Mouse (Mus musculus): Measurements from ENCODE around the gene Pnliprp1. TPM values are rescaled to one million over a fixed set of nuclear protein-coding genes. Genes with fewer than 3 reads are reported as not detected.

Gene Pnliprp1
- total and polyA plus RNA-seq, 3 experiments: 0.68 TPM; not detected in 2

GRCm38 (mm10) chr19:58741036-58741435 is 12.3 kb downstream of the Pnliprp1 start:
- Histone ChIP-seq H3K4me1 (ENCODE audit: control insufficient read depth, insufficient read depth, low read length) (no peaks in the 10 kb centered on the region), H3K4me3 (no peak overlapping the region), H3K27me3 (ENCODE audit: control insufficient read depth, insufficient read depth, low read length) (no peaks in the 10 kb centered on the region), H3K27ac (no peak overlapping the region), H3K9ac (ENCODE audit: low read depth, low read length) (no peak overlapping the region), H3K36me3 (ENCODE audit: control insufficient read depth, insufficient read depth, low read length) (no peaks in the 10 kb centered on the region), H3K79me2 (replicated peaks; ENCODE audit: control insufficient read depth, insufficient read depth, low read length) (no peaks in the 10 kb centered on the region)
- 80% methylated on average over 6 of the region's 6 CpGs for WGBS
- no peak for DNase-seq
- TF ChIP-seq POLR2A (IDR thresholded peaks at IDR 0.05; ENCODE audit: insufficient read depth, low read depth, low read length) (no peak), CTCF (IDR thresholded peaks at IDR 0.05) (no peak), EP300 (IDR thresholded peaks at IDR 0.05; ENCODE audit: insufficient read depth, low read depth, low read length) (no peak)
- intact Hi-C loops (cut with DNase I): no loop called here

- Histone ChIP-seq H3K27ac (no peak overlapping the region), H3K4me1 (ENCODE audit: control insufficient read depth, insufficient read depth, low read length) (no peaks in the 10 kb centered on the region), H3K4me3 (no peak overlapping the region), H3K9ac (ENCODE audit: low read depth, low read length) (no peak overlapping the region), H3K27me3 (ENCODE audit: control insufficient read depth, insufficient read depth, low read length) (no peaks in the 10 kb centered on the region), H3K36me3 (ENCODE audit: control insufficient read depth, insufficient read depth, low read length) (no peaks in the 10 kb centered on the region), H3K79me2 (replicated peaks; ENCODE audit: control insufficient read depth, insufficient read depth, low read length) (no peaks in the 10 kb centered on the region)
- TF ChIP-seq POLR2A (IDR thresholded peaks at IDR 0.05; ENCODE audit: insufficient read depth, low read depth, low read length) (no peak), CTCF (IDR thresholded peaks at IDR 0.05) (no peak), EP300 (IDR thresholded peaks at IDR 0.05; ENCODE audit: insufficient read depth, low read depth, low read length) (no peak)
- no peak for DNase-seq
- 84% methylated on average over 4 of the region's 4 CpGs for WGBS
- intact Hi-C loops (cut with DNase I): no loop called here
Observed at GRCm38 (mm10) chr19:58742711-58743110, 14.0 kb downstream of the Pnliprp1 start.

GRCm38 (mm10) chr19:58743736-58744135 is 15.0 kb downstream of the Pnliprp1 start:
- WGBS: 53% methylated on average over 4 of the region's 4 CpGs
- H3K4me1 ChIP-seq (ENCODE audit: control insufficient read depth, insufficient read depth, low read length): no peaks in the 10 kb centered on the region
- no peak overlapping the region for H3K4me3 ChIP-seq
- no peak for DNase-seq
- no peak overlapping the region for H3K9ac ChIP-seq (ENCODE audit: low read depth, low read length)
- H3K79me2 ChIP-seq (replicated peaks; ENCODE audit: control insufficient read depth, insufficient read depth, low read length): no peaks in the 10 kb centered on the region
- H3K36me3 ChIP-seq (ENCODE audit: control insufficient read depth, insufficient read depth, low read length): no peaks in the 10 kb centered on the region
- intact Hi-C loops (cut with DNase I): no loop called here
- no peak overlapping the region for H3K27ac ChIP-seq
- no peak for TF ChIP-seq EP300 (IDR thresholded peaks at IDR 0.05; ENCODE audit: insufficient read depth, low read depth, low read length)
- no peak for TF ChIP-seq CTCF (IDR thresholded peaks at IDR 0.05)
- TF ChIP-seq POLR2A (IDR thresholded peaks at IDR 0.05; ENCODE audit: insufficient read depth, low read depth, low read length): no peak
- H3K27me3 ChIP-seq (ENCODE audit: control insufficient read depth, insufficient read depth, low read length): no peaks in the 10 kb centered on the region

GRCm38 (mm10) chr19:58747498-58748000 is 18.9 kb downstream of the Pnliprp1 start:
- no peak overlapping the region for H3K4me3 ChIP-seq
- no peaks in the 10 kb centered on the region for H3K36me3 ChIP-seq (ENCODE audit: control insufficient read depth, insufficient read depth, low read length)
- no peaks in the 10 kb centered on the region for H3K27me3 ChIP-seq (ENCODE audit: control insufficient read depth, insufficient read depth, low read length)
- H3K4me1 ChIP-seq (ENCODE audit: control insufficient read depth, insufficient read depth, low read length): no peaks in the 10 kb centered on the region
- TF ChIP-seq POLR2A (IDR thresholded peaks at IDR 0.05; ENCODE audit: insufficient read depth, low read depth, low read length) (no peak), CTCF (IDR thresholded peaks at IDR 0.05) (no peak), EP300 (IDR thresholded peaks at IDR 0.05; ENCODE audit: insufficient read depth, low read depth, low read length) (no peak)
- intact Hi-C loops (cut with DNase I): no loop called here
- DNase-seq: no peak
- no peak overlapping the region for H3K27ac ChIP-seq
- no peak overlapping the region for H3K9ac ChIP-seq (ENCODE audit: low read depth, low read length)
- H3K79me2 ChIP-seq (replicated peaks; ENCODE audit: control insufficient read depth, insufficient read depth, low read length): no peaks in the 10 kb centered on the region
- 78% methylated on average over 9 of the region's 9 CpGs for WGBS

- Histone ChIP-seq H3K4me3 (no peak overlapping the region), H3K4me1 (ENCODE audit: control insufficient read depth, insufficient read depth, low read length) (no peaks in the 10 kb centered on the region), H3K79me2 (replicated peaks; ENCODE audit: control insufficient read depth, insufficient read depth, low read length) (no peaks in the 10 kb centered on the region), H3K36me3 (ENCODE audit: control insufficient read depth, insufficient read depth, low read length) (no peaks in the 10 kb centered on the region), H3K27ac (no peak overlapping the region), H3K27me3 (ENCODE audit: control insufficient read depth, insufficient read depth, low read length) (no peaks in the 10 kb centered on the region), H3K9ac (ENCODE audit: low read depth, low read length) (no peak overlapping the region)
- no peak for TF ChIP-seq EP300 (IDR thresholded peaks at IDR 0.05; ENCODE audit: insufficient read depth, low read depth, low read length)
- WGBS: 67% methylated on average over 2 of the region's 2 CpGs
- DNase-seq: no peak
- intact Hi-C loops (cut with DNase I): no loop called here
Observed at GRCm38 (mm10) chr19:58750822-58751221, 22.1 kb downstream of the Pnliprp1 start.

- no peaks in the 10 kb centered on the region for H3K4me1 ChIP-seq (ENCODE audit: control insufficient read depth, insufficient read depth, low read length)
- no peak overlapping the region for H3K9ac ChIP-seq (ENCODE audit: low read depth, low read length)
- DNase-seq: no peak
- H3K4me3 ChIP-seq: no peak overlapping the region
- H3K27ac ChIP-seq: no peak overlapping the region
- H3K27me3 ChIP-seq (ENCODE audit: control insufficient read depth, insufficient read depth, low read length): no peaks in the 10 kb centered on the region
- H3K79me2 ChIP-seq (replicated peaks; ENCODE audit: control insufficient read depth, insufficient read depth, low read length): no peaks in the 10 kb centered on the region
- intact Hi-C loops (cut with DNase I): no loop called here
- no peak for TF ChIP-seq EP300 (IDR thresholded peaks at IDR 0.05; ENCODE audit: insufficient read depth, low read depth, low read length)
- TF ChIP-seq POLR2A (IDR thresholded peaks at IDR 0.05; ENCODE audit: insufficient read depth, low read depth, low read length): no peak
- TF ChIP-seq CTCF (IDR thresholded peaks at IDR 0.05): no peak
- H3K36me3 ChIP-seq (ENCODE audit: control insufficient read depth, insufficient read depth, low read length): no peaks in the 10 kb centered on the region
- 50% methylated on average over 2 of the region's 2 CpGs for WGBS
Observed at GRCm38 (mm10) chr19:58751504-58751903, 22.8 kb downstream of the Pnliprp1 start.
